7 mouse cellular contexts compared by ENCODE assay signal in genomic region chr17:29317380-29317779, GRCm38 (mm10). TPM values are rescaled to one million over a fixed set of nuclear protein-coding genes. Genes with fewer than 3 reads are reported as not detected.
DNase-seq lines count a peak whose midpoint lies in the region; ATAC-seq and TF ChIP-seq lines count a peak whose summit lies in the region.
"Not testable (repeated sequence)": the region's sequence is repeated elsewhere in the genome, so short reads cannot be mapped to it uniquely, and the experiment has no call there.

Pi16 (plus strand) TSS chr17:29317680.

- intact Hi-C loops in gastrocnemius, postnatal 36 days (cut with DNase I), result not testable (repeated sequence)

- H3K4me2 ChIP-seq in embryonic facial prominence, embryonic 15.5 days (replicated peaks); heart, embryonic 14.5 days (ENCODE audit: low read length); intestine, embryonic 15.5 days (replicated peaks); limb, embryonic 14.5 days (replicated peaks; ENCODE audit: low read depth, low read length, severe bottlenecking): not testable (repeated sequence)
- peak within 1 kb of the TSS; percentile 59 for H3K4me2 ChIP-seq in myocyte (ENCODE audit: low read depth)

- not testable (repeated sequence) for H3K36me3 ChIP-seq in embryonic facial prominence, embryonic 15.5 days; heart, embryonic 14.5 days (ENCODE audit: control insufficient read depth, insufficient read depth, low read length); intestine, embryonic 15.5 days; limb, embryonic 14.5 days (ENCODE audit: control insufficient read depth, insufficient read depth, low read length); myocyte (ENCODE audit: control insufficient read depth, insufficient read depth)

- peak within 1 kb of the TSS; percentile 39; the same call in 1 of the 2 replicates for H3K27ac ChIP-seq in embryonic facial prominence, embryonic 15.5 days (replicated peaks)
- peak within 1 kb of the TSS; percentile 68 to 69 for H3K27ac ChIP-seq in heart, embryonic 14.5 days (replicated peaks in 1 of 2; ENCODE audit: control insufficient read depth in 1 of 2, insufficient read depth in 1 of 2, low read depth in 2 of 2, low read length in 2 of 2)
- 0 out of 2 replicates have a peak within 1 kb of the TSS, but pooled peaks have one; percentile 22 for H3K27ac ChIP-seq in intestine, embryonic 15.5 days
- 0 out of 2 replicates have a peak within 1 kb of the TSS, but pooled peaks have one; percentile 35 for H3K27ac ChIP-seq in limb, embryonic 14.5 days (replicated peaks; ENCODE audit: low read depth, low read length)

- ATAC-seq in embryonic facial prominence, embryonic 15.5 days (ENCODE audit: insufficient number of reproducible peaks, low FRiP score, low TSS enrichment, low read depth); heart, embryonic 14.5 days (ENCODE audit: insufficient number of reproducible peaks, insufficient read depth, low FRiP score, low read depth); intestine, embryonic 15.5 days; limb, embryonic 14.5 days (ENCODE audit: low FRiP score, low read depth): not testable (repeated sequence)

- H3ac ChIP-seq in myocyte (ENCODE audit: control insufficient read depth, insufficient read length), result not testable (repeated sequence)

- peaks cover 29% of the 10 kb centered on the region for H3K27me3 ChIP-seq in embryonic facial prominence, embryonic 15.5 days
- H3K27me3 ChIP-seq in heart, embryonic 14.5 days (ENCODE audit: control insufficient read depth, insufficient read depth, low read length), result peaks cover 17% of the 10 kb centered on the region
- H3K27me3 ChIP-seq in intestine, embryonic 15.5 days (replicated peaks), result peaks cover 16% of the 10 kb centered on the region; the same call in 1 of the 2 replicates
- H3K27me3 ChIP-seq in limb, embryonic 14.5 days (ENCODE audit: control insufficient read depth, insufficient read depth, low read length), result peaks cover 16% of the 10 kb centered on the region; the same call in 1 of the 2 replicates
- H3K27me3 ChIP-seq in myocyte (ENCODE audit: control insufficient read depth, insufficient read depth, insufficient read length), result not testable (repeated sequence)

- H3K79me2 ChIP-seq in myocyte (ENCODE audit: control insufficient read depth, insufficient read depth), result not testable (repeated sequence)

- H3K9me3 ChIP-seq in embryonic facial prominence, embryonic 15.5 days (replicated peaks); heart, embryonic 14.5 days (ENCODE audit: control insufficient read depth, low read length); intestine, embryonic 15.5 days; limb, embryonic 14.5 days (ENCODE audit: control insufficient read depth, low read length): not testable (repeated sequence)

- not testable (repeated sequence) for TF ChIP-seq POLR2A in limb, embryonic 14.5 days (IDR thresholded peaks at IDR 0.05; ENCODE audit: borderline replicate concordance, extremely low read depth, insufficient read depth, insufficient read length); myocyte (IDR thresholded peaks at IDR 0.05; ENCODE audit: insufficient read length, low read depth)

- H3K4me1 ChIP-seq in embryonic facial prominence, embryonic 15.5 days, result peaks cover 19% of the 10 kb centered on the region
- H3K4me1 ChIP-seq in heart, embryonic 14.5 days (ENCODE audit: control insufficient read depth in 2 of 2, insufficient read depth in 2 of 2, low read length in 2 of 2); intestine, embryonic 15.5 days (replicated peaks); limb, embryonic 14.5 days (ENCODE audit: control insufficient read depth, insufficient read depth, low read length): not testable (repeated sequence)

- H3K4me3 ChIP-seq in embryonic facial prominence, embryonic 15.5 days (replicated peaks); heart, embryonic 14.5 days (ENCODE audit: control insufficient read depth in 1 of 2, insufficient read depth in 1 of 2, low read depth in 1 of 2, low read length in 2 of 2); intestine, embryonic 15.5 days (replicated peaks); limb, embryonic 14.5 days (replicated peaks; ENCODE audit: low read length); myocyte: not testable (repeated sequence)

- not testable (repeated sequence) for DNase-seq in adrenal gland, postnatal 10 days; gastrocnemius, postnatal 36 days; limb, embryonic 14.5 days (ENCODE audit: low spot score)

- H3K9ac ChIP-seq in embryonic facial prominence, embryonic 15.5 days; heart, embryonic 14.5 days (ENCODE audit: low read length); intestine, embryonic 15.5 days; limb, embryonic 14.5 days (ENCODE audit: low read depth, low read length, severe bottlenecking): not testable (repeated sequence)

- WGBS in embryonic facial prominence, embryonic 15.5 days, result 85% methylated on average over 3 of the region's 3 CpGs
- WGBS in heart, embryonic 14.5 days, result 90% methylated on average over 3 of the region's 3 CpGs
- WGBS in intestine, embryonic 15.5 days, result 90% methylated on average over 3 of the region's 3 CpGs
- 87% methylated on average over 3 of the region's 3 CpGs for WGBS in limb, embryonic 14.5 days

RNA-seq across cellular contexts. Expression of gene Pi16, which starts in this region (rescaled TPM):
- 10 to 100 TPM; 24.5 to 26.1 TPM for total RNA-seq in adrenal gland, postnatal 10 days (2021)
- polyA plus RNA-seq in embryonic facial prominence, embryonic 15.5 days (2015; fragmentation: Nextera tagmentation; extraction: Ambion mirVana), result 2.7 and 2.8 TPM in 2 replicates
- 10 to 100 TPM; 16.1 to 29.8 TPM for total RNA-seq in gastrocnemius, postnatal 36 days (2021)
- polyA plus RNA-seq in heart, embryonic 14.5 days (2014; fragmentation: Nextera tagmentation; extraction: Ambion mirVana), result 0.77 and 1.1 TPM in 2 replicates
- polyA plus RNA-seq in intestine, embryonic 15.5 days (2015; fragmentation: Nextera tagmentation; extraction: Ambion mirVana), result 0.72 and 0.98 TPM in 2 replicates
- polyA plus RNA-seq in limb, embryonic 14.5 days (2012; rRNA removed), result 2.0 and 2.6 TPM in 2 replicates
- 1.4 and 2.2 TPM in 2 replicates for polyA plus RNA-seq in limb, embryonic 14.5 days (2014; fragmentation: Nextera tagmentation; extraction: Ambion mirVana)
- 7.1 TPM for polyA plus RNA-seq in myocyte (2012; fragmentation: generic; extraction: Trizol)
